Mouse (Mus musculus) CH12.LX (cell line): ENCODE results near the gene Olfr172.

Experiments
- EP300 ChIP-seq: IDR thresholded peaks from 2 replicates; pipeline ENCODE4 v1.6.1; 2011; ENCODE audit warnings: low read length, improper control_type of control experiment
- ZMIZ1 ChIP-seq: IDR thresholded peaks from 2 replicates; pipeline ENCODE4 v1.6.1; 2012; ENCODE audit warnings: low read depth, mild to moderate bottlenecking, inconsistent platforms, low read length, improper control_type of control experiment

- TF ChIP-seq EP300: no peak
- TF ChIP-seq ZMIZ1: no peak
Observed at GRCm38 (mm10) chr16:58718666-58719120, 44.3 kb downstream of the Olfr172 start, which contains the start of gene Gpr15.
